Mouse (Mus musculus): ENCODE data around the gene Bpifc.

- TF ChIP-seq TCF3 (IDR thresholded peaks at IDR 0.05; ENCODE audit: insufficient read length, low read depth) = no peak
- TF ChIP-seq E2F4 (IDR thresholded peaks at IDR 0.05; ENCODE audit: insufficient read depth) = no peak
- no peak for TF ChIP-seq POLR2A (IDR thresholded peaks at IDR 0.05; ENCODE audit: insufficient read length, low read depth)
- TF ChIP-seq SRF (IDR thresholded peaks at IDR 0.05; ENCODE audit: control insufficient read depth, insufficient read length, low read depth) = no peak
Measured at GRCm38 (mm10) chr10:86011172-86011571, 523 bp downstream of the Bpifc start.
